Mouse (Mus musculus) small intestine, adult 2 months (tissue): Measurements from ENCODE around the gene Mapk14.

Source experiments
- CTCF ChIP-seq: fragments of 200-500 bp; IDR thresholded peaks from 2 replicates; pipeline ENCODE4 v1.5.1; 2012; ENCODE audit warnings: low read depth, mild to moderate bottlenecking, control low read depth, inconsistent platforms, low read length, moderate library complexity, mixed read lengths; ENCODE audit not compliant: insufficient replicate concordance, insufficient read length; ENCODE audit errors: extremely low read depth
- POLR2A ChIP-seq: fragments of 200-500 bp; IDR thresholded peaks from 2 replicates; pipeline ENCODE4 v1.6.1; 2012; ENCODE audit warnings: low read depth, mild to moderate bottlenecking, control low read depth, inconsistent platforms, low read length, moderate library complexity

- no peak for TF ChIP-seq CTCF
- TF ChIP-seq POLR2A = no peak
These were observed 96.4 kb downstream of the Mapk14 start for GRCm38 (mm10) chr17:28787507-28787906.
